Mouse (Mus musculus): ENCODE measurements at regions not wholly inside any gene's neighbourhood (a gene's known extent, or its start where the extent isn't known, plus 50 kb on each side); places are given as distances from the start of the nearest gene placed in this dataset.

DNA sequence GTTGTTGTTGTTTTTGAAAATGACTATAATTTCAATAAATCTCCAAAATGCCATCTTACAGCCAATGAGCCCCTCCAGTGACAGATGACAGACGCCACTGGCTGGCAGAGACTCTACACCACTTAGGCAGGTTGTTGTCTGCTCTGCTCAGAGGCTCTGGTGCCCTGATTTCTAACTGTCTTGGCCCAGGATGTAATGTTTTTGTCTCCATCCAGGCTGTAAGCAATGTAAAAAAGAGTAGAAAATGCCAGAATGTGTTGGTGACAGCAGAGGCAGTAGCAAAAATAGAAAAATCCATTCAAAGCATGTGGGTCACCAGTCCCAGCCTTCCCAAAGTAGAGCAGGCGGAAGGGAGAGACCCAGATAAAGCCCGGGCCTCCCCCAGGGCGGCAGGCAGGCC lies 285.5 kb downstream of the Irs2 start:
- Histone ChIP-seq H3K36me3 (ENCODE audit: control insufficient read depth, insufficient read depth, low read length) (no peaks in the 10 kb centered on the region), H3K4me1 (ENCODE audit: control insufficient read depth, insufficient read depth, low read length) (no peaks in the 10 kb centered on the region), H3K9ac (replicated peaks; ENCODE audit: low read depth, low read length) (no peak overlapping the region), H3K4me2 (replicated peaks; ENCODE audit: low read depth, low read length) (no peak overlapping the region), H3K27ac (ENCODE audit: low read length) (no peak overlapping the region), H3K27me3 (ENCODE audit: control insufficient read depth, insufficient read depth, low read length) (no peaks in the 10 kb centered on the region), H3K4me3 (ENCODE audit: low read depth, low read length) (no peak overlapping the region), H3K9me3 (ENCODE audit: control insufficient read depth, low read depth, low read length) (no peaks in the 10 kb centered on the region)
- 84% methylated on average over 4 of the region's 4 CpGs for WGBS
- no peak for ATAC-seq (ENCODE audit: insufficient number of reproducible peaks, insufficient read depth, low FRiP score, low read depth)

DNA sequence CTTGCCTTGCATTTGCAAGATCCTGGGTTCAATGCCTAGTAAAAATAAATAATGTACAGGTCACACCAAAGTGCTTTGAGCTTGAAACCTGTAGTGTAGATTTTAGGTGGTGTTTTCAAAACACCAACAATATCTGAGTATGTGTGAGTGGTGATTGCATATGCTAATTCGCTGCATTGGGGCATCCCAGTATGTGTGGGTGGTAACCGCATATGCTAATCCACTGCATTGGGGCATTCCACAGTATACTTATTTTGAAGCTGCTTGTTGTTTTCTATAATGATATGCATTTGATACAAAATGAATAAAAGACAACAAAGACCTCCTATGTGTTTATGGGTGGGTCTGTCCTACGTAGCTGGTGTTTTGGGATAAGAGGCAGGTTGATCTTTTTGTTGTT lies 285.9 kb downstream of the Irs2 start:
- no peak for ATAC-seq (ENCODE audit: insufficient number of reproducible peaks, insufficient read depth, low FRiP score, low read depth)
- Histone ChIP-seq H3K27ac (ENCODE audit: low read length) (no peak overlapping the region), H3K9ac (replicated peaks; ENCODE audit: low read depth, low read length) (no peak overlapping the region), H3K4me3 (ENCODE audit: low read depth, low read length) (no peak overlapping the region), H3K9me3 (ENCODE audit: control insufficient read depth, low read depth, low read length) (no peaks in the 10 kb centered on the region), H3K4me2 (replicated peaks; ENCODE audit: low read depth, low read length) (no peak overlapping the region), H3K27me3 (ENCODE audit: control insufficient read depth, insufficient read depth, low read length) (no peaks in the 10 kb centered on the region), H3K36me3 (ENCODE audit: control insufficient read depth, insufficient read depth, low read length) (no peaks in the 10 kb centered on the region), H3K4me1 (ENCODE audit: control insufficient read depth, insufficient read depth, low read length) (no peaks in the 10 kb centered on the region)
- 94% methylated on average over 3 of the region's 3 CpGs for WGBS

DNA sequence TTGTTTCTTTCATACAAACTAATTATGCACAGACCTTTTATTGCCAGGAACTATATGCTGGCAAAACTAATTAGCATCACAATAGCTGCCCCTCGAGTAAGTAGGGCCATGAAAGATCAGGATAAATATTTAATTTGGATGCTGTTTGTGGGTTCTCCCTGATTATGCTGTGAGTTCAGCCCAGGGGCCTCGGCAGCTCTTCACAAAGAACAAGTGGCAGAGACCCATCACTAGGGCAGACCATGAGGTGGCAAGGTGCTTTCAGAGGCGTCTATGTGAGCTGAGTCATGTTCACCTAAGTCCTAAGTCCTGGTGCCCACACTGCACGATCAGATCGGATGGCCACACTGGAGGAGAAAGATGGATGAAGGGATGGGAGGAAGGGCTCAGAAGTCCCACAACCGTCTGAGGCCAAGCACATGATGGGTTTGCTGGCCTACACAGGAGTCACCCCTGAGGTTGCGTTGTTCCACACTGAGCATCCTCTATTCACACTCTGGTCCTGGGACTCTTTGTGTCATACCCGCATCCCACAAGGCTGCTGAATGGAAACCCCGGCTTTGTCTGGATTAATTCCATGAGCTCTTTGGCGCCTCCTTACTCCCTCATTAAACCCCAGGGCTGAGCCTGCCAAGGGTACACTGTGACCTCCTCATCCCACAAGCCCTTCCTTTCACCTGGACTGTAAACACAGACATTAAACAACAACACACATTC lies 287.0 kb downstream of the Irs2 start:
- Histone ChIP-seq H3K4me1 (ENCODE audit: control insufficient read depth, insufficient read depth, low read length) (no peaks in the 10 kb centered on the region), H3K27ac (ENCODE audit: low read length) (no peak overlapping the region), H3K9ac (replicated peaks; ENCODE audit: low read depth, low read length) (no peak overlapping the region), H3K4me3 (ENCODE audit: low read depth, low read length) (no peak overlapping the region), H3K4me2 (replicated peaks; ENCODE audit: low read depth, low read length) (no peak overlapping the region), H3K36me3 (ENCODE audit: control insufficient read depth, insufficient read depth, low read length) (no peaks in the 10 kb centered on the region), H3K27me3 (ENCODE audit: control insufficient read depth, insufficient read depth, low read length) (no peaks in the 10 kb centered on the region), H3K9me3 (ENCODE audit: control insufficient read depth, low read depth, low read length) (no peaks in the 10 kb centered on the region)
- 70% methylated on average over 10 of the region's 10 CpGs for WGBS
- ATAC-seq (ENCODE audit: insufficient number of reproducible peaks, insufficient read depth, low FRiP score, low read depth): no peak

DNA sequence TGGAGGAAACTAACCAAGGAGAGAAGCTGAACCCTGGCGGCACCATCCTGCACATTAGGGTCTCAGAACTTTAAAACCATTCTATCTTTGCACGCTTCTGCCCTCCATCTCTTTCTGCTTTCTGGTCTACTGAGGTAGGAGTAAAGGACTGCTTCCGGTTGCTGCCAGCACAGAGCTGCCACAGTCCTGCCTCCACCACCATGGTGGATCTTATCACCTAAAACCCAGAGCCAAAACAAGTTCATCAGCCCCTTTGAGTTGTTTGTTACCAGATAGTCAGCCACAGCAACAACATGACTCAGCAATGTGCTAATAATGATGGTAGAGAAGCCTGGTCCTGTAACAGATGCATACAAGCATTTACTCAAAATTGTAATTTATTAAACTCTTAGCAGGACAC lies 287.9 kb downstream of the Irs2 start:
- Histone ChIP-seq H3K27me3 (ENCODE audit: control insufficient read depth, insufficient read depth, low read length) (no peaks in the 10 kb centered on the region), H3K9me3 (ENCODE audit: control insufficient read depth, low read depth, low read length) (no peaks in the 10 kb centered on the region), H3K4me1 (ENCODE audit: control insufficient read depth, insufficient read depth, low read length) (no peaks in the 10 kb centered on the region), H3K27ac (ENCODE audit: low read length) (no peak overlapping the region), H3K9ac (replicated peaks; ENCODE audit: low read depth, low read length) (no peak overlapping the region), H3K4me3 (ENCODE audit: low read depth, low read length) (no peak overlapping the region), H3K36me3 (ENCODE audit: control insufficient read depth, insufficient read depth, low read length) (no peaks in the 10 kb centered on the region), H3K4me2 (replicated peaks; ENCODE audit: low read depth, low read length) (no peak overlapping the region)
- no peak for ATAC-seq (ENCODE audit: insufficient number of reproducible peaks, insufficient read depth, low FRiP score, low read depth)
- 95% methylated on average over 3 of the region's 3 CpGs for WGBS

DNA sequence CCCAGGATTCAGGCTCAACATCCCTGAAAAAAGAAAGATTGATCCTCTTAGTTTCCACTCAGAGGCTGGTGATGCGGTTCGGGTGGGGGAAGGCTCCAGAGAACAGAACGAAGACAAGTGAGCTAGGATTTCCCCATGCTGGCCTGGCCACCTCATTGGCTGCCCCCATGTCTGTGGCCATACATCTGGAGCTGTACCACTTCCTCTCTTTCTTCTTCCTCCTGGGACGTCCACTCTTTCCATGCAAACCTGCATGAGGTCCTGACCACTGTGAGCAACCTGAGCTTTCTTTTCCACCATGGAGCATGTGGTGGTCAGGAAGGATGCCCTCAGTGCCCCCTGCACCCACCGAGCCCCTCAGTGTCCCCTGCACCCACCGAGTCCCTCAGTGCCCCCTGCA lies 288.8 kb downstream of the Irs2 start:
- H3K36me3 ChIP-seq (ENCODE audit: control insufficient read depth, insufficient read depth, low read length): no peaks in the 10 kb centered on the region
- WGBS: 91% methylated on average over 6 of the region's 6 CpGs
- no peaks in the 10 kb centered on the region for H3K9me3 ChIP-seq (ENCODE audit: control insufficient read depth, low read depth, low read length)
- no peak overlapping the region for H3K9ac ChIP-seq (replicated peaks; ENCODE audit: low read depth, low read length)
- H3K27ac ChIP-seq (ENCODE audit: low read length): no peak overlapping the region
- ATAC-seq (ENCODE audit: insufficient number of reproducible peaks, insufficient read depth, low FRiP score, low read depth): no peak
- no peak overlapping the region for H3K4me2 ChIP-seq (replicated peaks; ENCODE audit: low read depth, low read length)
- H3K4me1 ChIP-seq (ENCODE audit: control insufficient read depth, insufficient read depth, low read length): no peaks in the 10 kb centered on the region
- H3K4me3 ChIP-seq (ENCODE audit: low read depth, low read length): no peak overlapping the region
- no peaks in the 10 kb centered on the region for H3K27me3 ChIP-seq (ENCODE audit: control insufficient read depth, insufficient read depth, low read length)

DNA sequence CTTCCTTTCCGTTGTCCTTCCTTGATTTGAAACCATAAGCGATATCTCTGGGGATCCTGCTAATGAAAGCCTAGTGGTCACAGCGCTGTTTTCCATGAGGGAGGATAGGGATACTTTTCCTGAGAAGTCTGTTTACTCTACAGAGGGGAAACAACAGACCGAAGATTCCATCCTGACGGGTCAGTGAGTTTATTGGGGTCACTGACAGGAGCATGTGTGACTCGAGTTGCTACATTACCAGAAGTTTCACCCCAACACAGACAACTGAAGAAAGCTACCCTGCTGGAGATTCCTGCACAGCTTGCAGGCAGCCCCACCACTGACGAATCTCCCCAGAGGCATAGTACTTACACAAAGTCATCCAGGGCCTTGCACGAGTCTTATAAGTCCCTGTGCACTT lies 291.0 kb downstream of the Irs2 start:
- Histone ChIP-seq H3K27ac (ENCODE audit: low read length) (no peak overlapping the region), H3K27me3 (ENCODE audit: control insufficient read depth, insufficient read depth, low read length) (no peaks in the 10 kb centered on the region), H3K4me1 (ENCODE audit: control insufficient read depth, insufficient read depth, low read length) (no peaks in the 10 kb centered on the region), H3K9ac (replicated peaks; ENCODE audit: low read depth, low read length) (no peak overlapping the region), H3K36me3 (ENCODE audit: control insufficient read depth, insufficient read depth, low read length) (no peaks in the 10 kb centered on the region), H3K9me3 (ENCODE audit: control insufficient read depth, low read depth, low read length) (no peaks in the 10 kb centered on the region), H3K4me3 (ENCODE audit: low read depth, low read length) (no peak overlapping the region), H3K4me2 (replicated peaks; ENCODE audit: low read depth, low read length) (no peak overlapping the region)
- WGBS: 55% methylated on average over 8 of the region's 8 CpGs
- ATAC-seq (ENCODE audit: insufficient number of reproducible peaks, insufficient read depth, low FRiP score, low read depth): no peak

DNA sequence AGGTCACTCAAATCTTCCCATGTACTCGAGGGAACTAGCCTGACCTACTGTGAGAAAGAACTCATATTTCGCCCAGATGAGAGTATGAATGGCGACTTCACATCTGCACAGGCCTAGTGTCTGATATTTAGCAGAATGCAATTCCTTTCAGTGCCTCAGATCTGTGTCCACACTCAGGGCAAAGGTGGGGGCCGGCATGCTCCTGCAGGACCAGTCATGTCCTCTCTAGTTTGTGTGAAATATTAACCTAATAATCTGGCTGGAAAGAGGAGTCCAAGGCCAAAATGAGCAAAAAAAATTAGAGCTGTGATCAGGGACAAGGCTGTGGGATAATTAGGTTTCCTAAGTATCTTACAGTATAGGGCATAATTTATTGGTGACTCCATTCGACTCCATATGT lies 292.1 kb downstream of the Irs2 start:
- H3K27ac ChIP-seq (ENCODE audit: low read length): no peak overlapping the region
- H3K27me3 ChIP-seq (ENCODE audit: control insufficient read depth, insufficient read depth, low read length): no peaks in the 10 kb centered on the region
- no peaks in the 10 kb centered on the region for H3K4me1 ChIP-seq (ENCODE audit: control insufficient read depth, insufficient read depth, low read length)
- no peak overlapping the region for H3K4me3 ChIP-seq (ENCODE audit: low read depth, low read length)
- ATAC-seq (ENCODE audit: insufficient number of reproducible peaks, insufficient read depth, low FRiP score, low read depth): no peak
- H3K9me3 ChIP-seq (ENCODE audit: control insufficient read depth, low read depth, low read length): no peaks in the 10 kb centered on the region
- H3K9ac ChIP-seq (replicated peaks; ENCODE audit: low read depth, low read length): no peak overlapping the region
- H3K36me3 ChIP-seq (ENCODE audit: control insufficient read depth, insufficient read depth, low read length): no peaks in the 10 kb centered on the region
- no peak overlapping the region for H3K4me2 ChIP-seq (replicated peaks; ENCODE audit: low read depth, low read length)
- WGBS: 69% methylated on average over 5 of the region's 5 CpGs

DNA sequence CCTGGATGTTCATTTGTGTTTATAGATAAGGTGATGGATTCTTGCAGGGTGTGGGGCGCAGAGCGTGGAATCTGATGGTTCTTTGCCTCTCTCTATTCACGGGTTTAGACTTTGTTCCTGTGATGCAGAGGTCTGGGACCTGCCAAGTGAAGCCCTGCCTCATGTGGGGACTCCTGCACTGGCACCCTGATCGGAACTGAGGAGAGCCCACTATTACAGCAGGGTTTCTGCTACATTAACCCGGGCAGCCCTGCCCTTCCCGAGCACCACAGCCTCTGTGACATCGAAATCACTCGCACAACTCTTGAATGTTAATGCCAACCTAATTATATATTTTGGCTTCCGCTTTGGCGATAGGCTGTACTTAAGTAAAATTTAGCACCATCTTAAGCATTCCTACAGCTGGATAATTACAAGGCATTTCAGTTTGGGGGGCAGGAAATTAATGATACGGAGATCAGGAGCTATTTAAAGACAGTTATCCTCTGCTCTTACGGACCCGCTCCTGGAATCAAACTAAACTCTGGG lies 294.7 kb downstream of the Irs2 start:
- Histone ChIP-seq H3K9ac (replicated peaks; ENCODE audit: low read depth, low read length) (no peak overlapping the region), H3K36me3 (ENCODE audit: control insufficient read depth, insufficient read depth, low read length) (no peaks in the 10 kb centered on the region), H3K4me2 (replicated peaks; ENCODE audit: low read depth, low read length) (no peak overlapping the region), H3K4me3 (ENCODE audit: low read depth, low read length) (no peak overlapping the region), H3K27me3 (ENCODE audit: control insufficient read depth, insufficient read depth, low read length) (no peaks in the 10 kb centered on the region), H3K27ac (ENCODE audit: low read length) (no peak overlapping the region), H3K9me3 (ENCODE audit: control insufficient read depth, low read depth, low read length) (no peaks in the 10 kb centered on the region), H3K4me1 (ENCODE audit: control insufficient read depth, insufficient read depth, low read length) (no peaks in the 10 kb centered on the region)
- no peak for ATAC-seq (ENCODE audit: insufficient number of reproducible peaks, insufficient read depth, low FRiP score, low read depth)
- WGBS: 72% methylated on average over 13 of the region's 13 CpGs

DNA sequence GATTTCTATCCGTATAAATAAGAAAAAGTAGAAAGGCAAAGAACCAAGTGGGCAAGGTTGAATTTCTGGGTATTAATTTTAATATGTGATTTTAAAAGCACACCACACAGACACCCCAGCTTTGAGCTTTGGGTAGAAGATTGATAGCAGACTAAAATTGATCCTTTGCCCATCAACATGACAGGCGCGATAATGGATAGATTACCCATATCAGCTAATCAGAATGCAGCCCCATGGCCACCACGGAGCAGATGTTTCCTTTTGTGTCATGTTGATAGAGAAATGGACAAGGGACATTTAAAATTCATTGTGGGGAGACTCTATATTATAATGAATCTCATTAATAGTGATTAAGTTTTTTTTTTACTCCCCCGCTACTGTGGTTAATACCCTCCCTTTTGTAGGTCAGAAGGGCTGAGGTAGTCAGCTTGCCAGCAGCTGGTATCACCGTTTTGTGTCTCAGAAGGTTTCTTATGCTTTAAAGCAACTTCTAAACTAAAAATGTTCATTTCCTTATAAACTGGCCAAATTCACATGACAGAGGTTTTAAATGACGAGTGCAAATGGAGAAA lies 296.1 kb downstream of the Irs2 start:
- no peak overlapping the region for H3K4me3 ChIP-seq (ENCODE audit: low read depth, low read length)
- no peak overlapping the region for H3K4me2 ChIP-seq (replicated peaks; ENCODE audit: low read depth, low read length)
- H3K27ac ChIP-seq (ENCODE audit: low read length): no peak overlapping the region
- WGBS: 65% methylated on average over 7 of the region's 7 CpGs
- no peaks in the 10 kb centered on the region for H3K4me1 ChIP-seq (ENCODE audit: control insufficient read depth, insufficient read depth, low read length)
- no peaks in the 10 kb centered on the region for H3K36me3 ChIP-seq (ENCODE audit: control insufficient read depth, insufficient read depth, low read length)
- no peaks in the 10 kb centered on the region for H3K9me3 ChIP-seq (ENCODE audit: control insufficient read depth, low read depth, low read length)
- no peaks in the 10 kb centered on the region for H3K27me3 ChIP-seq (ENCODE audit: control insufficient read depth, insufficient read depth, low read length)
- ATAC-seq (ENCODE audit: insufficient number of reproducible peaks, insufficient read depth, low FRiP score, low read depth): no peak
- H3K9ac ChIP-seq (replicated peaks; ENCODE audit: low read depth, low read length): no peak overlapping the region

Data from stomach, embryonic 14.5 days (tissue).